In genomic region chr11:72440965-72441664, GRCm38 (mm10) we compare ENCODE assay signal across 8 mouse cellular contexts. TPM values are rescaled to one million over a fixed set of nuclear protein-coding genes. Genes with fewer than 3 reads are reported as not detected.
DNase-seq lines count a peak whose midpoint lies in the region; ATAC-seq and TF ChIP-seq lines count a peak whose summit lies in the region.

TSS of gene Mybbp1a (plus strand) at chr11:72441355.

- H3K4me1 ChIP-seq in hindbrain, embryonic 14.5 days (replicated peaks; ENCODE audit: control insufficient read depth, insufficient read depth, low read length): peaks cover 9% of the 10 kb centered on the region

- CTCF ChIA-PET in Patski (lab: Charles Lee): no interaction called here

- under 1% methylated on average over 46 of the region's 46 CpGs for WGBS in hindbrain, embryonic 14.5 days

- DNase-seq in Patski (ENCODE audit: low read depth, low spot score): peak; percentile 74
- peak; percentile 99 to 100 for DNase-seq in cerebellum, postnatal 14 days
- DNase-seq in frontal cortex, postnatal 25 days (ENCODE audit: low spot score in 2 of 2): peak; percentile 96 to 98
- peak; percentile 98 for DNase-seq in hindbrain, embryonic 14.5 days (ENCODE audit: low spot score)
- peak; percentile 98 to 99 for DNase-seq in layer of hippocampus, postnatal 36 days
- DNase-seq in lung, postnatal 36 days: peak; percentile 99
- DNase-seq in retina, postnatal 1 day: peak; percentile 98
- peak; percentile 97 to 99 for DNase-seq in urinary bladder, adult 18-20 months (ENCODE audit: low spot score in 2 of 2)

- POLR2A ChIA-PET in Patski (lab: Charles Lee): interaction anchor here (1.3 kb wide), 1 partner anchor 11 kb away, joined by 7 read pairs; no protein-coding TSS in a partner anchor

- H3K27ac ChIP-seq in hindbrain, embryonic 14.5 days: peak within 1 kb of the TSS; percentile 95

- no peaks in the 10 kb centered on the region for H3K27me3 ChIP-seq in Patski
- H3K27me3 ChIP-seq in hindbrain, embryonic 14.5 days (ENCODE audit: control insufficient read depth, insufficient read depth, low read length): no peaks in the 10 kb centered on the region

- no peak for TF ChIP-seq CTCF in Patski (IDR thresholded peaks at IDR 0.05)

- peak within 1 kb of the TSS; percentile 77 for H3K4me3 ChIP-seq in hindbrain, embryonic 14.5 days (replicated peaks; ENCODE audit: low read length)

- peak within 1 kb of the TSS; percentile 96 for H3K4me2 ChIP-seq in hindbrain, embryonic 14.5 days (replicated peaks)

- H3K9ac ChIP-seq in hindbrain, embryonic 14.5 days: peak within 1 kb of the TSS; percentile 85

- ATAC-seq in Patski: peak; percentile 68
- peak; percentile 94 for ATAC-seq in hindbrain, embryonic 14.5 days (ENCODE audit: low FRiP score)

- no peaks in the 10 kb centered on the region for H3K9me3 ChIP-seq in hindbrain, embryonic 14.5 days (ENCODE audit: control insufficient read depth, low read length)

- peaks cover 38% of the 10 kb centered on the region for H3K36me3 ChIP-seq in hindbrain, embryonic 14.5 days (replicated peaks; ENCODE audit: control insufficient read depth, insufficient read depth)

- in situ Hi-C loops in Patski (cut with MboI; ENCODE audit: low pct_unique_long_range_greater_than_20kb): no loop called here

RNA-seq across cellular contexts. Expression of gene Mybbp1a, which starts in this region (rescaled TPM):
- polyA plus RNA-seq in Patski (2021): 184 TPM
- polyA plus RNA-seq in hindbrain, embryonic 14.5 days (2014; fragmentation: Nextera tagmentation; extraction: Ambion mirVana): 54.1 and 63.3 TPM in 2 replicates
- total RNA-seq in layer of hippocampus, postnatal 36 days (2021): 10 to 100 TPM; 51.3 to 52.2 TPM

Comparison
In these comparisons a context has a peak if more than half of its experiments do, and no peak if none do; other contexts are left out.
1. Peak in every context shown above with its lines: DNase-seq, ATAC-seq, H3K4me3 ChIP-seq and H3K27ac ChIP-seq.